Mouse (Mus musculus) liver, adult 2 months (tissue): Measurements from ENCODE around the gene Vamp5. TPM values are rescaled to one million over a fixed set of nuclear protein-coding genes. Genes with fewer than 3 reads are reported as not detected.

ENCODE experiments used
- DNase-seq: peaks from one replicate; pipeline ENCODE4 v3.0.0-alpha.2; 2011; ENCODE audit warnings: low read depth, low spot score; ENCODE audit errors: extremely low read depth
- H3K27ac ChIP-seq: fragments of 200-500 bp; replicated peaks from 2 replicates; pipeline ENCODE4 v1.5.1; 2012; ENCODE audit warnings: low read depth, mild to moderate bottlenecking, control low read depth, inconsistent platforms, low read length; ENCODE audit not compliant: insufficient read depth
- H3K27me3 ChIP-seq: fragments of 200-500 bp; 2 replicates; pipeline ENCODE4 v1.6.1; 2012; ENCODE audit warnings: mild to moderate bottlenecking, moderate library complexity, low read length, inconsistent platforms; ENCODE audit not compliant: control insufficient read depth, insufficient read depth
- H3K36me3 ChIP-seq: fragments of 200-500 bp; 2 replicates; pipeline ENCODE4 v1.6.1; 2012; ENCODE audit warnings: low read length, inconsistent platforms; ENCODE audit not compliant: control insufficient read depth, insufficient read depth
- H3K4me1 ChIP-seq: fragments of 200-500 bp; 2 replicates; pipeline ENCODE4 v1.6.1; 2011; ENCODE audit warnings: low read length; ENCODE audit not compliant: control insufficient read depth, insufficient read depth
- H3K4me3 ChIP-seq: fragments of 200-500 bp; 2 replicates; pipeline ENCODE4 v1.5.1; 2011; ENCODE audit warnings: low read depth, mild to moderate bottlenecking, control low read depth, low read length, moderate library complexity; ENCODE audit not compliant: insufficient read depth
- H3K79me2 ChIP-seq: fragments of 200-500 bp; 2 replicates; pipeline ENCODE4 v1.6.1; 2012; ENCODE audit warnings: inconsistent platforms, mild to moderate bottlenecking, low read length, moderate library complexity; ENCODE audit not compliant: control insufficient read depth, insufficient read depth
- H3K9ac ChIP-seq: fragments of 200-500 bp; 2 replicates; pipeline ENCODE4 v1.6.1; 2012; ENCODE audit warnings: low read depth, mild to moderate bottlenecking, control low read depth, inconsistent platforms, low read length
- CTCF ChIP-seq: fragments of 200-500 bp; IDR thresholded peaks from 2 replicates; pipeline ENCODE4 v1.5.1; 2011; ENCODE audit warnings: low read depth, low read length, control low read depth
- POLR2A ChIP-seq: fragments of 200-500 bp; IDR thresholded peaks from 2 replicates; pipeline ENCODE4 v1.6.1; 2011; ENCODE audit warnings: low read length, control low read depth; ENCODE audit not compliant: insufficient read depth; ENCODE audit errors: extremely low read depth
- WGBS: fragments of 180-500 bp; shearing (Covaris S2); methylation state at CpG from one replicate; pipeline ENCODE4 v1.1.7; 2018; 5-methylcytosine and 5-hydroxymethylcytosine counted together
- polyA plus RNA-seq: library from polyadenylated mRNA; depleted of rRNA; stranded (reverse); fragments of >200 nt; gene quantifications from 2 replicates; pipeline ENCODE4 v1.2.3, GENCODE M21; 2012
- total RNA-seq: library from RNA; depleted of rRNA; stranded (reverse); fragments of >200 nt; gene quantifications from 2 replicates; pipeline ENCODE4 v1.2.3, GENCODE M21; 2014

The Vamp5 gene
- total and polyA plus RNA-seq, 2 experiments: 18.5 to 18.9 TPM

DNA sequence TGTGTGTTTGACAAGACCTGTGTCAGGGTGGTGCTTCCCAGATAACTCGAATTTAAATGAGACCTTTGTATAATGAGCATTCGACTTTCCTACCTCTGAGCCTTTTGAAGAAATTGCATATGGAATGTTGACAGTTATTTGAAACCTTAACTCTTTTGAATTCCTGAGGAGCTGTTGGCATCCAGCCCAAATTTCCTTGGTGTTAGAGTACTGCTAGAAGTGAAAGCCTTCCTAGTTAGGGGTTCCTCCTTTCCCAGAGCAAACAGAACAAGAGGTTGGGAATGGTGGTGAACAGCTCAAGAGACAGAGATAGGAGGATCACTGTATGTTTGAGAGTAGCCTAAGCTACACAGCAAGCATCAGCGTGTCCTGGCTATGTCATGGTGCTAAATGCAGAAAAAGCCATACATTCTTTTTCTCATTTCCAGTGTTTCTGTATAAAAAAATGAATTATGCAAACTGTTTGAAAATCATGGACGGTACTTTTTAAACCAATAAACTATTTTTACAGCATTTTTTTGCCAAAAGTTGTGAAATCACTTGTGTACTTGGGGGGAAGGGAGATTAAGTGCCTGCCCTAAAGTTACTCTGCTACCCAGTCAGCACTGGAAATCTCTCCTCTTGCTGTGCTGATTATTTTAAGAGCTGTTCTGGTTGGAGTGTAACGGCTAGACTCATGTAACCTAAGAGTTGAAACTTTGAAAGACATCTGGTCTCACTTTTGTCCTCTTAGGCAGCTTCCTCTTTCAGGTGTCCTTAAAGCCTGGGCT, 27.4 kb downstream of the Vamp5 start:
- H3K79me2 ChIP-seq: peaks cover 4% of the 10 kb centered on the region; the same call in 1 of the 2 replicates
- H3K9ac ChIP-seq: peak overlapping the region; percentile 68
- H3K27ac ChIP-seq: peak overlapping the region; percentile 100
- no peaks in the 10 kb centered on the region for H3K27me3 ChIP-seq
- peaks cover 36% of the 10 kb centered on the region for H3K4me1 ChIP-seq
- no peak overlapping the region for H3K4me3 ChIP-seq
- peak; percentile 94 for DNase-seq
- WGBS: 14% methylated on average over 5 of the region's 5 CpGs
- H3K36me3 ChIP-seq: peaks cover 14% of the 10 kb centered on the region
- TF ChIP-seq CTCF (no peak), POLR2A (no peak)

DNA sequence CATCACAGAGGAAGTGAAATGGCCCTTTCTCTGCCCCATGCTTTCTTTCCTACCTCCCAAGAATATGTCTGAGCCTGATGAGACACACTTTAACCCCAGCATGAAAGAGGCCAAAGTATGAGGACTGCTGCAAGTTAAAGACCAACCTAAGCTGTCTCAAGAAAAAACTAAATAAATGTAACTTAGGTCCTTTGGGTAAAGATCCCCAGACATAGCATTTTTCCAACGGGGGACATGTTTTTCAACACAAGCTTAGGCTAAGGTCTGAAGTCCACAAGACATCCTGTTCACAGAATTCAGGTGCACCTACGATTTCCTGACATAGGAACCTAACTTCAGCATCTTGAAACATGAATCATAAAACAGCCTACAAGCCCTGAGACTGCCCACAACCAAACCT, 30.1 kb downstream of the Vamp5 start:
- WGBS: 38% methylated on average over 2 of the region's 2 CpGs
- Histone ChIP-seq H3K79me2 (peaks cover 7% of the 10 kb centered on the region; the same call in 1 of the 2 replicates), H3K27ac (no peak overlapping the region; the same call in 1 of the 2 replicates), H3K36me3 (peaks cover 8% of the 10 kb centered on the region), H3K9ac (no peak overlapping the region), H3K4me3 (no peak overlapping the region), H3K4me1 (peaks cover 33% of the 10 kb centered on the region), H3K27me3 (no peaks in the 10 kb centered on the region)
- DNase-seq: no peak
- TF ChIP-seq POLR2A: no peak
- TF ChIP-seq CTCF: no peak

DNA sequence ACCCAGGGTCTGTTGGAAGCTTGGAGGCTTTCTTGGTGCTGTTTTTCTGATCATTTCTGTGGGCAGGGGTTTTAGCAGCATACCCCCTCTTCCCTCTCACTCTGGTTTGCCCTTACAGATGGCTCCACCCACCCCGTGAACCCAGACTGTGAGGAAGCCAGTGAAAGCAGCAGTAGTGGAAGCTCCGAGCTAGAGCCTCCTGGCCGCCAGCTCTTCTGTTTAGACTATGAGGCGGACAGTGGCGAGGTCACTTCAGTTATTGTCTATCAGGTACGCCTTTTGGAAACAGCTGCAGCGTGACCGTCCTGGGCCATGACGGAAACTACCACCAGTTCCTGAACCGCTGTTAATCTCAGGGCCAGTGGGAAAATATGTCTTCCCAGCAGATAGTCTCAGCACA, 31.9 kb downstream of the Vamp5 start:
- TF ChIP-seq POLR2A: peak; percentile 71; the same call in 1 of the 2 replicates
- no peak for TF ChIP-seq CTCF
- Histone ChIP-seq H3K9ac (peak overlapping the region; percentile 73), H3K4me3 (peak overlapping the region; percentile 94; the same call in 1 of the 2 replicates)

DNA sequence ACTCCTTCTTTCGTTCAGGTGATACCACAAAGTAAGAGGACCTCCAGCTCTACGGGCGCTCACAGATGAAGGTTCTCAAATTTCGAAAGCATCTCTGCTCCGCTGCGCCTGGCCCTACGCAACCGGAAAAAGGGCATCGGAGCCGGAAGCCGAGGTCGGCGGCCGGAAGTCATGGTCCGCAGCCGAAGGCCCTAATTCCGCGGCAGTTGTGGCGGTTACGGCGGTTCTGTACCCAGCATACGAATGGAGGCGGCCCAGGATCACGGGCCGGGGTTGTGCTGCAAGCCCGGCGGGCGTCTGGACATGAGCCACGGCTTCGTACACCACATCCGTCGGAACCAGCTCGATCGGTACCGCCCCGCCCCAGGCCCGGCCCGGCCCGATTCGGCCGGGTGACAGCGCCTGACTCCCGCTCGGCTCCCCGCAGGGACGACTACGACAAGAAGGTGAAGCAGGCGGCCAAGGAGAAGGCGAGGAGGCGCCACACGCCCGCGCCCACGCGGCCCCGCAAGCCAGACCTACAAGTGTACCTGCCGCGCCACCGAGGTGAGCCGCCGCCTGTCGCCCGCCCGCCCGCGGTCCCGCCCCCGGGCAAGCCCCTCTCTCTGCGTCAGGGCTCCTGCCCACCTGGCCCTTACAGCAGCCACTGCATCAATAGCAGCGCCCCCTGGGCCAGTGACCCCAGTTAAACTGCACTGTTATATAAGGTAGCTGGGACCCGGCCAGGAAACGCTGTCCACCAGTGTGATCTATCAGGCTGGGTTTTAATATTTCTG, 32.9 kb downstream of the Vamp5 start, which contains the start of gene 0610030E20Rik:
TSS of gene 0610030E20Rik (plus strand) at position 152 of the 776 bp plus-strand sequence.
- peaks cover 18% of the 10 kb centered on the region; the same call in 1 of the 2 replicates for H3K79me2 ChIP-seq
- DNase-seq: peak; percentile 73
- no peak for TF ChIP-seq CTCF
- TF ChIP-seq POLR2A: peak; percentile 62; the same call in 1 of the 2 replicates
- under 1% methylated on average over 72 of the region's 72 CpGs for WGBS
- H3K27ac ChIP-seq: peak within 1 kb of the TSS; percentile 98
- H3K4me1 ChIP-seq: peaks cover 22% of the 10 kb centered on the region
- H3K36me3 ChIP-seq: peaks cover 8% of the 10 kb centered on the region
- H3K9ac ChIP-seq: peak within 1 kb of the TSS; percentile 98
- H3K27me3 ChIP-seq: no peaks in the 10 kb centered on the region
- H3K4me3 ChIP-seq: peak within 1 kb of the TSS; percentile 94

More for the DNA sequence above, 31.9 kb downstream of the Vamp5 start:
- H3K27me3 ChIP-seq: no peaks in the 10 kb centered on the region
- DNase-seq: peak; percentile 77
- peaks cover 27% of the 10 kb centered on the region for H3K4me1 ChIP-seq
- peak overlapping the region; percentile 98 for H3K27ac ChIP-seq
- 13% methylated on average over 10 of the region's 10 CpGs for WGBS
- peaks cover 17% of the 10 kb centered on the region; the same call in 1 of the 2 replicates for H3K79me2 ChIP-seq
- peaks cover 8% of the 10 kb centered on the region for H3K36me3 ChIP-seq

GRCm38 (mm10) chr6:72346261-72346660, 34.0 kb downstream of the Vamp5 start:
- no peak for DNase-seq
- Histone ChIP-seq H3K4me3 (peak overlapping the region; percentile 19; the same call in 1 of the 2 replicates), H3K79me2 (peaks cover 23% of the 10 kb centered on the region; the same call in 1 of the 2 replicates), H3K36me3 (peaks cover 8% of the 10 kb centered on the region), H3K27me3 (no peaks in the 10 kb centered on the region), H3K27ac (no peak overlapping the region), H3K9ac (no peak overlapping the region), H3K4me1 (peaks cover 20% of the 10 kb centered on the region)
- no peak for TF ChIP-seq CTCF
- TF ChIP-seq POLR2A: no peak
- WGBS: 34% methylated on average over 4 of the region's 4 CpGs
